Mouse (Mus musculus) embryonic facial prominence, embryonic 10.5 days (tissue): ENCODE measurements at regions not wholly inside any gene's neighbourhood (a gene's known extent, or its start where the extent isn't known, plus 50 kb on each side); places are given as distances from the start of the nearest gene placed in this dataset.

Experiments
- DNase-seq: peaks from one replicate; pipeline ENCODE4 v3.0.0-alpha.2; 2017; ENCODE audit warnings: low spot score
- H3K27ac ChIP-seq: fragments of 300-500 bp; sonication (generic); replicated peaks from 2 replicates; pipeline ENCODE4 v1.5.1; 2016; ENCODE audit warnings: mild to moderate bottlenecking
- H3K27me3 ChIP-seq: fragments of 300-500 bp; sonication (generic); replicated peaks from 2 replicates; pipeline ENCODE4 v1.6.1; 2016; ENCODE audit warnings: low read depth, mild to moderate bottlenecking; ENCODE audit not compliant: poor library complexity, severe bottlenecking
- H3K36me3 ChIP-seq: fragments of 300-500 bp; sonication (generic); replicated peaks from 2 replicates; pipeline ENCODE4 v1.6.1; 2016; ENCODE audit warnings: mild to moderate bottlenecking, moderate library complexity
- H3K4me1 ChIP-seq: fragments of 300-500 bp; sonication (generic); 2 replicates; pipeline ENCODE4 v1.6.1; 2016
- H3K4me3 ChIP-seq: fragments of 300-500 bp; sonication (generic); 2 replicates; pipeline ENCODE4 v1.5.1; 2016; ENCODE audit warnings: mild to moderate bottlenecking, moderate library complexity
- H3K9me3 ChIP-seq: fragments of 300-500 bp; sonication (generic); 2 replicates; pipeline ENCODE4 v1.6.1; 2016; ENCODE audit warnings: mild to moderate bottlenecking
- WGBS: fragments of 180-500 bp; shearing (Covaris S2); methylation state at CpG from one replicate; pipeline ENCODE4 v1.1.7; 2016; 5-methylcytosine and 5-hydroxymethylcytosine counted together

DNA sequence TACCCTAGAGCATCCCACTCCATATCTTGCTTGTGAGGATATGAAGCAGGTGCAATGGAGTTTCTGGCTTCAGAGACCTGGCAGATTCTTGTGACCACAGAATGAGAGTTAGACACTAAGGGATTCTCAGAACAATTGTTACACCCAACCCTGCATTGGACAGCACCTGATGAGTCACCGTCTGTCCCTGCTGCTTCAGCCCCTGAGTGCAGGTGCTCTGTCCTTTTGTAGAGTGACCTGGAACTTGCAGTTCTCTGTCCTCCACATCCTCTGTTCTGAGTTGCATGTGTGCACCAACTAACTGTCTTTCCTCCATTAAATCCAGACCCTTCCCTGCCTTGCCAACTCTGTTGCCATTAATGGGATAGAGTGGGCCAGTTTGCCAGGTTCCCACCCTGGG, 66.6 kb upstream of the Slc35f3 start:
- Histone ChIP-seq H3K4me3 (no peak overlapping the region), H3K9me3 (no peaks in the 10 kb centered on the region), H3K27ac (no peak overlapping the region), H3K27me3 (no peaks in the 10 kb centered on the region), H3K36me3 (no peaks in the 10 kb centered on the region), H3K4me1 (peaks cover 13% of the 10 kb centered on the region)
- 96% methylated on average over 1 of the region's 1 CpGs for WGBS
- no peak for DNase-seq

DNA sequence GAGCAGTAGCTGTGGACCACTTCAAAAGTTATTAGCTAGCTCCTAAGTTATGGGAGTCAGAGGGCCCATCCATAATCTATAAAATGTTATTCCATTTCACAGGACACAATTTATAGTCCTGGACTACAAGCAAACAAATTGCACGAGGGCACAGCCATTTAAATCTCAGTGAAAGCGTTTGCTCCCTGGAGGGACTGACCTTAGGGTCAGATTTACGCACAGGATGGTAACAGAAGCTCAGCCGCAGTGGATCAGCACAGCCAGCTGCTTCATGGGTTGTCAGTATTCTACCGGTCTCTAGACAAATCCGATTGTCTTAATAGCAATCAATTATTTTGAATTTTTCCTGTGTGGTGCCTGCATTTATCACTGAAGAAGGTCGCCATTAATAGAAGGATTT, 65.8 kb upstream of the Slc35f3 start:
- no peaks in the 10 kb centered on the region for H3K27me3 ChIP-seq
- WGBS, result 33% methylated on average over 7 of the region's 7 CpGs
- no peaks in the 10 kb centered on the region for H3K36me3 ChIP-seq
- no peaks in the 10 kb centered on the region for H3K9me3 ChIP-seq
- no peak overlapping the region for H3K4me3 ChIP-seq
- H3K4me1 ChIP-seq, result peaks cover 13% of the 10 kb centered on the region
- no peak overlapping the region for H3K27ac ChIP-seq
- DNase-seq, result no peak

DNA sequence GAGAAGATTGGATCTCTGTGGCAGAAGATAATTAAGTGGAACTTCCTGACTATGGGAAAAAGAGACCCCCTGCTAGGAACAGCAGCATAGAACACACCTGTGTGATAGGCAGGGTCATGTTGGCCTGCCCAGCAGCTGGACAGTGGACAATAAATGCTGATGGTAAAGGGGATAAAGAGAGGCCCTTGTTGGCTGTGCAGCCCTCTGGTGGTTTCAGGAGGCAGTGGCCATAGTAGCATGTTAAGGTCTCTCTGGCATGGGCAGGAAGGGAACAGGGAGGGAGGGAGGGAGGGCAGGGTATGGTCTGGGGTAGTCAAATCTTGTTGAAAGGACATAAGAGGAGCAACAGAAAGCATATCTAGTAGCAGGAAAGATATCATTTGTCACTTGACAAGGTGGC, 58.7 kb upstream of the Slc35f3 start:
- no peak overlapping the region for H3K27ac ChIP-seq
- no peaks in the 10 kb centered on the region for H3K36me3 ChIP-seq
- H3K4me1 ChIP-seq, result no peaks in the 10 kb centered on the region; the same call in 1 of the 2 replicates
- H3K27me3 ChIP-seq, result no peaks in the 10 kb centered on the region
- no peak overlapping the region for H3K4me3 ChIP-seq
- no peaks in the 10 kb centered on the region for H3K9me3 ChIP-seq
- DNase-seq, result no peak

DNA sequence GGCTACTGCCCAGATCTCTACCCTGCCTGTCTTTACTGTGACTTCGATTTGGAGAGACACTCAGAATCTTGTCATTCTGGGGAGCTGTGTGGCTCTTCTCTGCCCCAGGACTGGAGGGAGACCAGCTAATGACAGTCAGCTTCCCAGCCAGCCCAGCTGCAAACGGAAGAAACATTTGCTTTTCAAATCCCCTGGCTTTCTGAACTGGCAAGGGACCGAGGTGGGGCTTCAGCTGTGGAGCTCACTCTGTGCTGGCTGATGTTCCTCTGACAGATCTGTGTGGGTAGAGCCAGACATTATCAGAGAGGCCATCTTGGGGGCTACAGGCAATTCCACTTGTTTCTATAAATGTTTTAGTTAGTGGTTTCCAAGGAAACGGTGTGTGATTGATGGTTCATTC, 54.0 kb upstream of the Slc35f3 start:
- DNase-seq, result no peak
- Histone ChIP-seq H3K4me3 (no peak overlapping the region), H3K9me3 (no peaks in the 10 kb centered on the region), H3K27me3 (no peaks in the 10 kb centered on the region; the same call in 1 of the 2 replicates), H3K4me1 (no peaks in the 10 kb centered on the region; the same call in 1 of the 2 replicates), H3K27ac (no peak overlapping the region), H3K36me3 (no peaks in the 10 kb centered on the region)
- 62% methylated on average over 4 of the region's 4 CpGs for WGBS
